Mouse (Mus musculus) telencephalon, adult 2 months (tissue): ENCODE measurements around the gene Ubxn6.
"Not testable (repeated sequence)": the region's sequence is repeated elsewhere in the genome, so short reads cannot be mapped to it uniquely, and the experiment has no call there.

Experiments
- DNase-seq: peaks from one replicate; pipeline ENCODE4 v3.0.0-alpha.2; 2011; ENCODE audit warnings: low read depth, low spot score

Ubxn6 gene

DNA sequence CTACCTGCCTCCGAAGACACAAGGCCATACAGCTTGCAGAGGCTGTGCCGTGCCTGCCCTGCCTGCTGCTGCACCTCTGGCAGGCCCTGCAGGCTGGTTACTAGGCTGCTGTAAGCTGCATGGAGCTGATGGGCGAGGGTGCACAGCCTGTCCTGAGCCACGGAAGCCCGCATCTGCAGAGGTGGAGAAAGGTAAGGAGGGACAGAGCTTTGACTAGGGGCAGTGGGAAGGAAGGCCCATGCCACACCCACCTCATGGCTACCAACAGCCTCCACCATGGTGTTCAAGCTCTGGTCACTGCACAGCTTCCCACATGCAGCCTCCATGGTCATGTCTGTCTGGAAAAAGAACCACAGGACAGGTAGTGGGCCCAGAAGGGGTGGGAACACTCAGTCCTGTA lies 27.3 kb upstream of the Ubxn6 start:
- no peak for DNase-seq

DNA sequence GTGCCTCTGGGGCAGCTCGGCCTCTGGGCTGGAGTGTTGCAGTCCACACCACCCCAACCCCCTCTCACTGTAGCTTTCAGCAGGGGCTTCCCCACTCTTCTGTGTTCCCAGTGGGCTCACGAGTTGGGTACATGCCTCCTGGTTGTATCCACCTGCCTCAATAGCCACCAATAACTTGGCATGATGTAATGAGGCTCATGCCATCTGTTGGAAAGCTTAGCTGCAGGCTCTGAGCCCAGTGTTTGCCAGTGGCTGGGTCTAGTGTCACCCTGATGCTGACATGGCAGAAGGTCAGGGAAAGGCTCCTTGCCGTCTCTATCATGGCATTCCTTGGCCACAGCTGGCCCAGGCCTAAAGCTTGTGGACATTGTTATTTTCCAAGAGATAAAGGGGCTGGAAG lies 26.0 kb upstream of the Ubxn6 start:
- DNase-seq: no peak

DNA sequence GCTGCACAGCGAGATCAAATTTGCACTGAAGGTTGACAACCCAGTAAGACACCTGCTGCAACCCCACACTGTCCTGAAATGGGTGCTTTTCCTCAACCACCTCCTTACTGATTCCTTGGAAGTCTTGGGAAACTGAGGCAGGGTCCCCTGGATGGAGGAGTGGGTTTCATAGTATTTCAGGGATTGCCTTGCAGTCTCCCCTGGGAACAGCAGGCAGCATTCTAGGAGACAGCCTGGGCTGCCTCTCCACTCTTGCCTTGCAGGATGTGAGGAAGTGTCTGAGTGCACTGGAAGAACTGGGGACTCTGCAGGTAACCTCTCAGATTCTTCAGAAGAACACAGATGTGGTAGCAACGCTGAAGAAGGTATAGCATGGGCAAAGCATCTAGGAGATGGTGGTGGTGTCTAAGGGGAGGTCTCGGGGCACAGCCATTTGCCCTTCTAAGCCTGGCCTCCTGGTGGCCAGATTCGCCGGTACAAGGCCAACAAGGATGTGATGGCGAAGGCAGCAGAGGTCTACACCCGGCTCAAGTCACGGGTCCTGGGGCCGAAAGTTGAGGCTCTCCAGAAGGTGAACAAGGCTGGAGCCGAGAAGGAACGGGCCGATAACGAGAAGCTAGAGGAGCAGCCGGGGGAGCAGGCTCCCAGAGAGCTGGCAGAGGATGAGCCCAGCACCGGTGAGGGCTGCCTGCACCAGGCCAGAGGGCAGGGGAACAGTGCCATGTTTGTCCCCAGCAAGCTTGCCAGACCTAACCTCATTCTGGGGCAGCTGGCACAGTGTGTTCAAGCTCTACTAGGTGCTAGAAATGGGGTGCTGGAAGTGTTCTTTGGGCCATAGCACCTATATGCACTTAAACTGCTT lies 24.1 kb upstream of the Ubxn6 start:
- no peak for DNase-seq

DNA sequence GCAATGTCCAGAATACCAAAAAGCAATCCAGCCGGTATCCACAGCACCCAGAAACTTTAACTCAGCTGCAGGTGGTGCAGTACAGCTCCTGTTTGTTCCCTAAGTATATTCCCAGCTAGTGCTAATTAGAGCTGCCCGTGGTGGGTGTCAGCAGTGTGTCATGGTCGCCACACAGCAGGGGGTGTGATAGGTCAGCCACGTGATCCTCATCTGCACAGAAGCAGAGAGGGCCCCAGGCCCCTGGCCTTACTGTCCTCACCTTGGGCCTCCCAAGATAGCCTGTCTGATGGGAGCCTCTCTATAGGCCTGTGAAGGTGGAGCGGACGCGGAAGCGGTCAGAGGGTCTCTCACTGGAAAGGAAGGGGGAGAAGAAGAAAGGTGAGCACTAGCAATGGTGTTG lies 23.4 kb upstream of the Ubxn6 start:
- no peak for DNase-seq

DNA sequence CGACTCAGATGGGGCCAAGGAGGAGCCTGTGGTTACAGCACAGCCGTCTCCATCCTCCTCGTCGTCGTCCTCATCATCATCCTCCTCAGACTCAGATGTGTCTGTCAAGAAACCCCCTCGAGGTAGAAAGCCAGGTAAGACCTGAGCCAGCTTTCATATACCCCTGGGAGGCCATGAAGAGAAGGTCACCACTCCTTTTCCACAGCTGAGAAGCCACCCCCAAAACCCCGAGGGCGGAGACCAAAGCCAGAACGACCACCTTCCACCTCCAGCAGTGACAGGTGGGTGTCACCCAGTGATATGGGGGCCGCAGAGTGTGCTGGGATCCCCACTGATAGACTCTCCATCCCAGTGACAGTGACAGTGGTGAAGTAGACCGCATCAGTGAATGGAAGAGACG lies 22.1 kb upstream of the Ubxn6 start:
- DNase-seq: no peak

DNA sequence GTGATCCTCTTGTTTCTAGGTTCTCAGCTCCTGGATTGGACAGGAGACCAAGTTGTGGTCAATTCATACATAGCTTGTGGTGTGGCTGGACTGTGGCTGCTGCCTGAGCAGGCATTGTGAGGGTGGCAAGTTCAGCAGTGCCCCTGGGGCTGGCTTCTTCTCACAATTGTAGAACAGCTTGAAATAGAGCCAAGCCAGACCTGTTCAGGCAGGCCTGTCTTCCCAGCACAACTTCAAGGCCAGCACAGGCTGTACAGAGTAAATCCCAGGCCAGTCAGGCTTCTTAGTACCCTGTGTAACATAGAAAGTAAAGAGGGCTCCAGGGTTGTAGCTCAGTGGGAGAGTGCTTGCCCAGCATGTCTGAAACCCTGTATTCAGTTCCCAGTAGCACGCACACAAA lies 18.0 kb upstream of the Ubxn6 start:
- no peak for DNase-seq

DNA sequence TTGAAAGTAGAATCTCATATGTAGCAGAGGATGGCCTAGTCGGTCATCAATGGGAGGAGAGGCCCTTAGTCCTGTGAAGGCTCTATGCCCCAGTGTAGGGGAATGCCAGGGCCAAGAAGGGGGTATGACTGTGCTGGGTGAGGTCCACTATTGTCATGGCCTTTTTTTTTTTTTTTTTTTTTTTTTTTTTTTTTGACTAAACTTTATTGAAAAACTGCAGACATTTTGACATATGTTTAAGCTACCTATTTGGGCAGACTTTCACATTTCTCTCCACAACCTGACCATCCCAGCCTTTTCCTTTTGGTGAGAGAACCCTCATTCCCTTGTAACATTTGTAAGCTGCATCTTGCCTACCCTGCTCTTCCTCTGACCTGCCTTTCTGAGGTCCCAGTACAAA lies 17.5 kb upstream of the Ubxn6 start:
- no peak for DNase-seq

DNA sequence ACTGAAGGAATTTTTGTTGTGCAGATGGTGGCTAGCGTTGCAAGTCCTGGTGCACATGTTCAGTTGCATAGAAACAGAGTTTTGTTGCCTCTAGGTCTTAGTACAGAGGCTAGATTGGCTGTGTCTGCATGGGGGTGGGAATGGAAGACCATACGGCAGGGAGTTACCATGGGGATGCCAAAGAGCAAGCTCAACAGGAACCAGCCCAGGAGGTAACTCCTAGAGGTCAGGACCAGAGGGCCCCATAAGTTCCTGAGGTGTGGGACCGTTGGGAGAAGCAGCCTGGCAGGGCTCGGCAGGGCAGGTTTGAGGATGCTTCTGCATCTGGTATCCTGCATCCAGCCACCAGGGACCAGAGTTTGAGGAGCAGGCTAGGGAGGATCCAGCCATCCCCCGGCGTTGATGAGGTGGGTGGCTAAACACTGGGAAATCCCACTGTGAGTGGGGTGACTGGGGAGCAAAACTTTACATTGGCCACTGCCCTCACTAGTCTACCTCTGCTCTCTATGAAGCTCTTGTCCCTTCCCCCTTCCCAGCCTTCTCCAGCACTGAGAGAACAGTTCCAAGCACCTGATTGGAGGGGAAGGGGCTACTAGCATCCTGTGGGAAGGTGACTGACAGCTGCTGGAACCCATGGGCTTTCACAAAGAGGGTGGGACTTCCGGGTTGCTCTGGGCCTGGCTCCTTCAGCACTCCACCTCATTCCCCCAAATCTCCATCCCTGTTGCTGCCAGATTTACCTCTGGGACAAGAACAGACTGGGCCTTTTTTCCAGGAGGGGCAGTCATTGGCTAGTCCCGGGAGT lies 6.2 kb upstream of the Ubxn6 start:
- DNase-seq: peak; percentile 63

DNA sequence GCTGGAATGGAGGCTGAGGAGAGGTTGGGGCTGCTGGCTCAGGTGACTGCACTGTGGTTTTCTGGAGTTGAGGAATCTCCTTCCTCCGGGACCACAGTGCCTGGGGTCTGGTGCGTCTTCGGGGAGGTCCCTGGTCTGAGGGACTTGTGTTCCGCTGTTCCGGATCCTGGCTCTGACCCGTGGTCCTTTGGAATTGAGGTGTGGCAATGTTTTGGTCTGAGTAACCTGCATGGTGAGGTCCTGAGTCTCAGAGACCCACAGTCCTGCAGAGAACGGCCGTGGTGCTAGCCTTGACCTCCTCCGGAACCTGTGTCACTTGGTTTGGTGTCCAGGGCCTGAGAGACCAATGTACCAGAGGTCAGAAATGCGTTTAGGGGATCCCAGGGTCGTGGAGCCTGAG lies 5.1 kb upstream of the Ubxn6 start:
- no peak for DNase-seq

DNA sequence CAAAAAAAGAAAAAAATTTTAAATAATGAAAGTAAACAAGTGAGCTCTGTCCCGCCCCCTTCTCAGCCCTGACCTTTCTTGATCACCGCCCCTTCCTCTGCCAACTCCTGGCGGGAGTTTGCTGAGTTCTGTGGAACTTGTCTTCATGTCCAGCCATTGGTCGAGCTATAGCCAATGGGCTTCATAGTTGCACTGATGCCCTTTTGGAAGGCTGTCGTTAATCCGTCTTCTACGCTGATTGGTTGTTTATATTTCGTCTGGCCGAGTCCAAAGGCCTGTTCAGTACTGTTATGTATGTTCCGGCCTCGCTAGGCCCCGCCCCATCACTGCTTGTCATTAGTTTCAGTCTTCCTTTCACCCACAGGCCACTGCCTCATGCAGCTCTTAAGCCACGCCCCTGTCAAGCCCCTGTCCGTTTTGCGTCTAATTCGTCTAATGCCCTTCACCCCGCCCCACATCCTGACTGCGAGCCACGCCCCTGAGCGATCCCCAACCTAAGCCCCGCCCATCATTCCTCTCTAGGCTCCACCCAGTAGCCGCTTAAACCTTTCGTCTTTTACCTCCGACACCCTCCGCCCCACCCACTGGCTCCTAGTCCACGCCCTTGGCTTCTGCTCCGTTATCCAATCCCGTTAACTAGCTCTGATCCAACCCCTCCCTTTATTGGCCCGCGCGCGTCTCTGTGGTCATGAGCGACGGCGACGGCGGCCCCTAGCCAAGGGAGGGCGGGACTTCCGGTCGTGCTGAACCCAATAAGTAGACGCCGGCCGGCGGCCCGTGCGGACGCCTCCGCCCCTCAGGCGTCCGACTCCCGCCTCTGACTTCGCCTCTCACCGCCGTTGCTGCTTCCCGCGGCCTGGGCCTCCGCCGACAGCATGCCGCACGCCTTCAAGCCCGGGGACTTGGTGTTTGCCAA lies 4.3 kb upstream of the Ubxn6 start, which contains the start of gene Hdgfl2:
Gene Hdgfl2 (plus strand): TSS at position 755 of the 916 bp plus-strand sequence.
- DNase-seq: peak; percentile 100

DNA sequence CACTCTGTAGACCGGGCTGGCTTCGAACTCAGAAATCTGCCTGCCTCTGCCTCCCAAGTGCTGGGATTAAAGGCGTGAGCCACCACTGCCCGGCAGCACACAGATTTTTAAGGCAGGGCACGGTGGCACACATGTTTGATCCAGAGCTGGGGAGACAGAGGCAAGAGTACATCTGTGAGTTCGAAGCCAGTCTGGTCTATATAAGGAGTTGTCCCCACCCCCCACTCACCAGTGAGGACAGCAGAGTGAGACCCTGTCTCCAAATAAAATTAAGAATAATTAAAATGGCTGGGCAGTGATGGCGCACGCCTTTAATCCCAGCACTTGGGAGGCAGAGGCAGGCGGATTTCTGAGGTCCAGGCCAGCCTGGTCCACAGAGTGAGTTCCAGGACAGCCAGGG lies 3.5 kb upstream of the Ubxn6 start:
- not testable (repeated sequence) for DNase-seq

DNA sequence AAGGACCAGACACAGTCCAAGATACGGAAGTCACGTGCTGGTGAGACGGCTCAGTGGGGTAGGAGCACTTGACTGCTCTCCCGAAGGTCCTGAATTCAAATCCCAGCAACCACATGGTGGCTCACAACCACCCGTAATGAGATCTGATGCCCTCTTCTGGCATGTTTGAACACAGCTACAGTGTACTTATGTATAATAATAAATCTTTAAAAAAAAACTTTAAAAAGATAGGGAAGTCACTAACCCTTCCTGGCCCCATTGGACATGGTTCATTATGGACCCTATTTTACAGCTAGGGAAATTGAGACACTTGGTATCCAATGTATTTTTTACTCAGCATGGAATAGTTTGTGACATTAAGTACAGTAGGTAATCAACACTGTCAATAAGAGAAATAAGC lies 2.7 kb upstream of the Ubxn6 start:
- no peak for DNase-seq

DNA sequence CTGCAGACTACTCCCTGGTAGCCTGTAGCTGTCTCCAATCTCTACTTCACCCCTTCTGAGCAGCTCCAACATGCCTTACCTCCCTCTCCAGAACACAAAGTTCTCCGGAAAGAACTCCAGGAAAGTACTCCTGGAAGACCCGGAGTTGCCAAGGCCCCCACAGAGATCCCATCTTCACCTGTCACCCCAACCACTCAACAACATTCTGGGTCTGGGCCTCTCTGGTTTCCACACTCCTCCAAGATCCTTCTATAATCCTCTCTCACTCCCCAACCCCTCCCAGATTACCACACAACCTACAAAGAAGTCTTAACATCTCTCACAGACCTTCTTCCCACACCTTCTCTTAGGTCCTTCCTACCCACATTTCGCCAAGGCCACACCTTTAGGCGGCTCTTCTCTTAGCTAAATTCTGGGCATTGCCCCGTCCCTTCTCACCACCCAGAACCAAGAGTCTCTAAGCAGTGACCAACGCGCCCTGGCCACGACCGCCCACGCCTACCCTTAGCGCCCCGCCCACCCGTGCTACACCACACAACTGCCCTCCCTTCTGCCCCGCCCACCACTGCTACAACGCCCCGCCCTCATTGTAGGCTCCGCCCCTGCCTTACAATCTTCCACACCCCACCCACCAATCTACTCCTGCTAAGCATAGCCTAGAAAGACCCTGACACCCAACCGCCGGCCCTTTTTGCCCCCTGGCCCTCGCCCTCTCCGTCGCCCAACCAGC lies 566 bp downstream of the Ubxn6 start:
- DNase-seq: peak; percentile 42

DNA sequence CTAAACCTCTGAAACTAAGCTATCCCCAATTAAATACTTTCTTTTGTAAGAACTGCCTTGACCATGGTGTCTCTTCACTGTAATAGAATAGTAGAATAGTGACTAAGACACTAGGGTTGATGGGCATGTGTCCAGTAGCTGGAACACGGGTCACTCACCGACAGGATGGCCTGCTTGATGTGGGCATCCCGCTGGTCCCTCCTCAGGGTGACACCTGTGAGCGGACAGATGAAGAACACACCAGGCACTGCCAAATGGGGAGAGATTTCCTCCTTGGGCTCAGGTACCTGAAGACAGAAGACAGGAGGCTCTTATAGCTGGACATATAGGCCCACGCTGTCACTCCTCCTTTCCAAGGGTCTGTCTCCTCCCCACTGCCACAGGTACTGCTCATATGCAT lies 2.6 kb downstream of the Ubxn6 start:
- no peak for DNase-seq

DNA sequence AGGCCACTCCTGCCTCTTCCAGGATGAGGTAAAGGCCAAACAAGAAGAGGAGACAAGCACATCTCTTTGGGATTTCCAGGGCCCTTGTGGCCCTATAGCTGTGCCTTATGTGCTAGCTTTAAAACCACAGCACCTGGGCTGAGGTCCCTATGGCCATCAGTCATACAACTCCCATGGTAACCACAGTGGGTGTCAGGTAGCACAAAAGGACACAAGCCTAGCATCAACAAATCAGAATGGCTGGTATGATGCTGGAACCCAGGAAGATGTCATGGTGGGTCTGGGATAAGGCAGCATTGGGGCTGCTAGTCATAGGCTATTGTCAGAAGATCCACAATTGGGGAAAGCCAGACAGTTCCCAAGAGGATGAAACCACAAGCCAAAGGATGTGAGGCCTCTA lies 3.7 kb downstream of the Ubxn6 start:
- DNase-seq: no peak

DNA sequence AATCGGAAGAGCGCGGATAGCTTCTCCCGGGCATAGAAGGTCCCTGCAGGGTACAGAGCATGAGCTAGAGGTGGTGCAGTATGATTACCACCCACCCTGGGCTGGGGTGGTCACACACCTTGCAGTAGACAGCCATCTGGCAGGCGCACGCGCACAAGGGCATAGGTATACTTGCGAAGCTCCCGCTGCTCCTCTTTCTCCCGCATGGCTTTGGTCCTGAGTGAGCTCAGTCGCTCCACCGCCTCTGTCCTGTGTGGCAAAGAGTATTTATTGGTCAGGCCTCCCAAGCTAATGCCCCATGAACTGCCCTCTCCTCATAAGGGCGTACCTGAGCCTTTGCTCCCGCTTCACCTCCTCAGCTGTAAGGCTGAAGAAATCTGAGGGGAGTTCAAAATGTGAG lies 5.8 kb downstream of the Ubxn6 start:
- no peak for DNase-seq

DNA sequence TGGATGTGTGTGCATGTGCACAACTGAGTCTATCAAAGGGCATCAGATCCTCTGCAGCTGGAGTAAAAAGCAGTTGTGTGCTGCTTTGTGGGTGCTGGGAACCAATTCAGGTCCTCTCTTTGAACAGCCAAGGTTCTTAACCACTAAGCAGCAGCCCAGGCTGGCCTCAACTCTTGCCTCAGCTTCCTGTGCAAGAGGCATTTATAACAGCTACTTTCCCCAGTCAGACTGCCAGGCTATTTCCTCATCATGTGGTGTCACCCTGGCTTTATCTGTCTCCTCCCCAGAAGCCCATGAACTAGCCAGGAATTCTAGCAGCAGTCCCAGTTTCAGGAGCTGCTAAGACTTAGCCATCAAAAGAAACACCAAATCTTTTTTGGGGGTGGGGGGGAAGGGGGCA lies 8.4 kb downstream of the Ubxn6 start:
- no peak for DNase-seq

DNA sequence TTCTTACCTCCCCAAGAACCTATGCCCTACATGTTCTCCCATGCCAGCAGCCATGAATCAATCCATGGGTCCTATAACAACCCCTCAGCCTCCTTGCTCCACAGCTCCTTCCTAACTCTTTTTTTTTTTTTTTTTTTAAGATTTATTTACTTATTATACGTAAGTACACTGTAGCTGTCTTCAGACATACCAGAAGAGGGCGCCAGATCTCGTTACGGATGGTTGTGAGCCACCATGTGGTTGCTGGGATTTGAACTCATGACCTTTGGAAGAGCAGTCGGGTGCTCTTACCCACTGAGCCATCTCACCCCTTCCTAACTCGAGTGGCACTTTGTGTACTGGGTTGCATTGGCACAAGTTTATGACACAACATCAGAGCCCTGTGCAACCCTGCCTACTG lies 9.1 kb downstream of the Ubxn6 start:
- not testable (repeated sequence) for DNase-seq

DNA sequence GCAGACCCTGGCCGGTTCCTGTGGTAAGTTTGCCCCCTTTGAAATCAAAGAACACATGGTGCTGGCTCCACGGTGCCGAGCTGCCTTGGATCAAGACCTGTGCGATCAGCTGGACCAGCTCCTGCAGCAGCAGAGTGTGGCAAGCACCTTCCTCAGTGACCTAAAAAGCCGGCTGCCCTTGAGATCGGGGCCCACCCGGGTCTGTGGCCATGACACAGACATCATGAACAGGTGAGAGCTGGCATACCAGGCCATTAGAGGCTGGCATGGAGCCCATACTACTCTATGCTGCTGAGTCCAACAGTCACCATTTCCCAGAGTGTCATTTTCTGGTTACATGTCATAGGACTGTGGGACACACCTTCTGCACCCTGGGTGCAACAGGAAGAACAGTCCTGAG lies 12.7 kb downstream of the Ubxn6 start:
- DNase-seq: no peak

DNA sequence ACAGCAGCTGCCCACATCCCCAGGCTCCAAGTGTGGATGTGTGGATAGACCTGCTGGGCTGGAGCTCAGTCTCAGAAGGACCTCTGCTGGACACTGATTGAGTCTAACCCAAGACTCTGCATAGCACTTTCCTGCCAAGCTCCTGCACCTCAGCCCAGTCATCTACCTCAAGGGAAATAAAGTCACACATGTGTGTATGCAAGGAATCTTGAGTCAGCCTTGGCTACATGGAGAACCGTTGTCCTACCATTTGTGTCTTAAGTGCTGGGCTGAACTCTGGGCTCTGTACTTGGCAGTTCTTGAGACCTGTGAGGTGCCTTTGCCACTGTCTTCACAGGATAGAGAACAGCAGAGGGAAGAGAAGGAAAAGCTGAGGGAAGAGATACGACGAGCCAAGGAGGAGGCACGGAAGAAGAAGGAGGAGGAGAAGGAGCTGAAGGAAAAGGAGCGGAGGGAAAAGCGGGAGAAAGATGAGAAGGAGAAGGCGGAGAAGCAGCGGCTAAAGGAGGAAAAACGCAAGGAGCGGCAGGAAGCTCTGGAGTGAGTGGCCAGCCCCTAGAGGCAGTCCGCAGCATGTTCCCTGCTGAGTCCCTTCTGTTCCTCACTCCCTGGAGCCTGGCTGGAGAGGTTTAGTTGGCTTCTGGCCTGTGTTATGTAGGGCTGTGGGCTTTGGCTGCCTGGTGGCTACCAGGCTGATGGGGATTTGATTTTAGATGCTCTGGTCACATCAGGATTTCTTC lies 17.3 kb downstream of the Ubxn6 start:
- DNase-seq: no peak
